ENCODE assay signal across 9 mouse cellular contexts in genomic region chr5:138222111-138222510, GRCm38 (mm10). TPM values are rescaled to one million over a fixed set of nuclear protein-coding genes. Genes with fewer than 3 reads are reported as not detected.
DNase-seq lines count a peak whose midpoint lies in the region; ATAC-seq and TF ChIP-seq lines count a peak whose summit lies in the region.
"Had no signal": no experiment of that assay in that cellular context is flagged by ENCODE, and none has a peak within 500 bp of the region (broad histone marks: within the 10 kb centered on the region; RNA-seq: fewer than 3 reads in every experiment).

No protein-coding gene starts in this region.

- H3K4me3 ChIP-seq in embryonic facial prominence, embryonic 11.5 days (ENCODE audit: low read depth, low read length) = no peak overlapping the region
- no peak overlapping the region for H3K4me3 ChIP-seq in spleen, adult 2 months (ENCODE audit: extremely low read depth, insufficient read depth, insufficient read length)
- H3K4me3 ChIP-seq: myocyte had no signal

- no peaks in the 10 kb centered on the region for H3K4me1 ChIP-seq in embryonic facial prominence, embryonic 11.5 days (ENCODE audit: control insufficient read depth, insufficient read depth, low read length)
- no peaks in the 10 kb centered on the region; the same call in 1 of the 2 replicates for H3K4me1 ChIP-seq in spleen, adult 2 months (ENCODE audit: control insufficient read depth, insufficient read depth, insufficient read length)

- no peak overlapping the region for H3K9ac ChIP-seq in embryonic facial prominence, embryonic 11.5 days (replicated peaks; ENCODE audit: low read length)

- H3K36me3 ChIP-seq in embryonic facial prominence, embryonic 11.5 days (replicated peaks; ENCODE audit: control insufficient read depth, insufficient read depth, low read depth, low read length) = no peaks in the 10 kb centered on the region
- H3K36me3 ChIP-seq in spleen, adult 2 months (ENCODE audit: control insufficient read depth, insufficient read depth, low read length) = no peaks in the 10 kb centered on the region

- H3K27me3 ChIP-seq in embryonic facial prominence, embryonic 11.5 days (ENCODE audit: control insufficient read depth, insufficient read depth, low read length) = no peaks in the 10 kb centered on the region
- H3K27me3 ChIP-seq in spleen, adult 2 months (ENCODE audit: control insufficient read depth, insufficient read depth, low read length) = no peaks in the 10 kb centered on the region

- H3K9me3 ChIP-seq in embryonic facial prominence, embryonic 11.5 days (replicated peaks; ENCODE audit: control insufficient read depth, low read length) = no peaks in the 10 kb centered on the region

- no peak overlapping the region for H3K4me2 ChIP-seq in embryonic facial prominence, embryonic 11.5 days (ENCODE audit: low read depth, low read length)

- DNase-seq in CD4-positive, CD25-positive, alpha-beta regulatory T cell, adult 2 months (ENCODE audit: low read depth, low spot score) = peak; percentile 85
- DNase-seq in adrenal gland, postnatal 25 days = peak; percentile 94
- peak; percentile 76 for DNase-seq in embryonic facial prominence, embryonic 11.5 days (ENCODE audit: low spot score)
- DNase-seq in heart, postnatal 4 days = peak; percentile 90
- peak; percentile 74 to 85 for DNase-seq in layer of hippocampus, postnatal 14 days (ENCODE audit: low spot score in 2 of 2)
- peak; percentile 29 to 86 for DNase-seq in spleen, adult 2 months (ENCODE audit: low read depth in 1 of 2, low spot score in 2 of 2)

- WGBS in embryonic facial prominence, embryonic 11.5 days = 23% methylated on average over 4 of the region's 4 CpGs
- 18% methylated on average over 4 of the region's 4 CpGs for WGBS in spleen, adult 2 months

- H3K27ac ChIP-seq in embryonic facial prominence, embryonic 11.5 days (replicated peaks; ENCODE audit: low read depth, low read length) = no peak overlapping the region
- H3K27ac ChIP-seq in spleen, adult 2 months (ENCODE audit: insufficient read depth, low read length) = no peak overlapping the region

- TF ChIP-seq POLR2A in spleen, adult 2 months (IDR thresholded peaks at IDR 0.05; ENCODE audit: low read depth, low read length) = no peak

- no peak for ATAC-seq in CD4-positive, CD25-positive, alpha-beta regulatory T cell, adult 4 months
- ATAC-seq in embryonic facial prominence, embryonic 11.5 days (replicated peaks; ENCODE audit: insufficient number of reproducible peaks, low FRiP score, low TSS enrichment, low read depth) = no peak
- peak; percentile 96 for ATAC-seq in megakaryocyte, adult 5-6 weeks (ENCODE audit: poor library complexity, severe bottlenecking)

- TF ChIP-seq CTCF in spleen, adult 2 months (IDR thresholded peaks at IDR 0.05; ENCODE audit: extremely low read depth, insufficient read depth, insufficient read length, insufficient replicate concordance) = peak; percentile 80; the same call in 1 of the 2 replicates

RNA-seq across cellular contexts. Expression of gene Nxpe5, which starts 3.6 kb away (rescaled TPM):
- polyA plus RNA-seq in CD4-positive, CD25-positive, alpha-beta regulatory T cell, adult 4 months (2017; shearing (Covaris generic)) = under 1 TPM in 1 of 2 experiments, not detected in 1; 0.31 TPM
- total RNA-seq in adrenal gland, postnatal 25 days (2021) = 0.30 TPM in 1 of 2 replicates, not detected in the other
- polyA plus RNA-seq in embryonic facial prominence, embryonic 11.5 days (2014; fragmentation: Nextera tagmentation; extraction: Ambion mirVana) = not detected in 2 replicates
- total RNA-seq in heart, postnatal 4 days (2021) = under 1 TPM in 1 of 2 experiments, not detected in 1; 0.14 TPM
- under 1 TPM in 1 of 2 experiments, not detected in 1; 0.17 TPM for total RNA-seq in layer of hippocampus, postnatal 14 days (2021)
- total RNA-seq in megakaryocyte, adult 5-6 weeks (2015) = 0.87 and 1.2 TPM in 2 replicates
- 1.4 and 2.0 TPM in 2 replicates for total RNA-seq in megakaryocyte, adult 5-6 weeks (2017)
- 1.2 and 1.6 TPM in 2 replicates for polyA plus RNA-seq in spleen, adult 2 months (2012; rRNA removed)
- polyA plus RNA-seq: myocyte had no signal

RNA-seq across cellular contexts. Expression of gene Mblac1, which starts 28.0 kb away (rescaled TPM):
- polyA plus RNA-seq in CD4-positive, CD25-positive, alpha-beta regulatory T cell, adult 4 months (2017; shearing (Covaris generic)) = not detected
- total RNA-seq in adrenal gland, postnatal 25 days (2021) = 9.4 and 12.1 TPM in 2 replicates
- polyA plus RNA-seq in embryonic facial prominence, embryonic 11.5 days (2014; fragmentation: Nextera tagmentation; extraction: Ambion mirVana) = 8.1 and 8.6 TPM in 2 replicates
- 1 to 10 TPM; 4.3 to 4.6 TPM for total RNA-seq in heart, postnatal 4 days (2021)
- 10 to 100 TPM; 10.1 to 11.7 TPM for total RNA-seq in layer of hippocampus, postnatal 14 days (2021)
- 5.3 and 6.5 TPM in 2 replicates for total RNA-seq in megakaryocyte, adult 5-6 weeks (2015)
- total RNA-seq in megakaryocyte, adult 5-6 weeks (2017) = 4.6 and 5.8 TPM in 2 replicates
- polyA plus RNA-seq in spleen, adult 2 months (2012; rRNA removed) = 2.6 and 4.0 TPM in 2 replicates

RNA-seq across cellular contexts. Expression of gene Lamtor4, which starts 33.2 kb away (rescaled TPM):
- polyA plus RNA-seq in CD4-positive, CD25-positive, alpha-beta regulatory T cell, adult 4 months (2017; shearing (Covaris generic)) = 100 to 1,000 TPM; 111 to 120 TPM
- total RNA-seq in adrenal gland, postnatal 25 days (2021) = 79.7 and 96.6 TPM in 2 replicates
- 36.8 and 42.9 TPM in 2 replicates for polyA plus RNA-seq in embryonic facial prominence, embryonic 11.5 days (2014; fragmentation: Nextera tagmentation; extraction: Ambion mirVana)
- 10 to 100 TPM; 59.2 to 66.4 TPM for total RNA-seq in heart, postnatal 4 days (2021)
- 10 to 100 TPM; 64.5 to 66.6 TPM for total RNA-seq in layer of hippocampus, postnatal 14 days (2021)
- 187 and 189 TPM in 2 replicates for total RNA-seq in megakaryocyte, adult 5-6 weeks (2015)
- total RNA-seq in megakaryocyte, adult 5-6 weeks (2017) = 97.6 and 122 TPM in 2 replicates
- 108 and 135 TPM in 2 replicates for polyA plus RNA-seq in spleen, adult 2 months (2012; rRNA removed)

RNA-seq across cellular contexts. Expression of gene Cnpy4, which starts 34.8 kb away (rescaled TPM):
- 10 to 100 TPM; 42.2 to 61.8 TPM for polyA plus RNA-seq in CD4-positive, CD25-positive, alpha-beta regulatory T cell, adult 4 months (2017; shearing (Covaris generic))
- total RNA-seq in adrenal gland, postnatal 25 days (2021) = 21.6 and 25.5 TPM in 2 replicates
- polyA plus RNA-seq in embryonic facial prominence, embryonic 11.5 days (2014; fragmentation: Nextera tagmentation; extraction: Ambion mirVana) = 56.4 and 61.6 TPM in 2 replicates
- total RNA-seq in heart, postnatal 4 days (2021) = 1 to 10 TPM; 8.9 to 9.4 TPM
- 10 to 100 TPM; 13.0 to 15.9 TPM for total RNA-seq in layer of hippocampus, postnatal 14 days (2021)
- total RNA-seq in megakaryocyte, adult 5-6 weeks (2015) = 24.0 and 25.5 TPM in 2 replicates
- 41.7 and 48.3 TPM in 2 replicates for total RNA-seq in megakaryocyte, adult 5-6 weeks (2017)
- polyA plus RNA-seq in spleen, adult 2 months (2012; rRNA removed) = 2.9 and 4.3 TPM in 2 replicates

RNA-seq across cellular contexts. Expression of gene Taf6, which starts 34.9 kb away (rescaled TPM):
- polyA plus RNA-seq in CD4-positive, CD25-positive, alpha-beta regulatory T cell, adult 4 months (2017; shearing (Covaris generic)) = 10 to 100 TPM; 60.5 to 73.4 TPM
- 42.9 and 46.0 TPM in 2 replicates for total RNA-seq in adrenal gland, postnatal 25 days (2021)
- polyA plus RNA-seq in embryonic facial prominence, embryonic 11.5 days (2014; fragmentation: Nextera tagmentation; extraction: Ambion mirVana) = 120 and 125 TPM in 2 replicates
- 10 to 100 TPM; 27.7 to 28.8 TPM for total RNA-seq in heart, postnatal 4 days (2021)
- total RNA-seq in layer of hippocampus, postnatal 14 days (2021) = 10 to 100 TPM; 33.8 to 36.0 TPM
- 23.4 and 25.6 TPM in 2 replicates for total RNA-seq in megakaryocyte, adult 5-6 weeks (2015)
- total RNA-seq in megakaryocyte, adult 5-6 weeks (2017) = 28.5 and 41.1 TPM in 2 replicates
- 38.6 and 50.6 TPM in 2 replicates for polyA plus RNA-seq in spleen, adult 2 months (2012; rRNA removed)
